Mouse (Mus musculus): Measurements from ENCODE around the gene Best3. TPM values are rescaled to one million over a fixed set of nuclear protein-coding genes. Genes with fewer than 3 reads are reported as not detected.
"Not testable (repeated sequence)": the region's sequence is repeated elsewhere in the genome, so short reads cannot be mapped to it uniquely, and the experiment has no call there.

Best3 gene
- total RNA-seq, 2 experiments from 2014 or later = 0.48 to 0.70 TPM

DNA sequence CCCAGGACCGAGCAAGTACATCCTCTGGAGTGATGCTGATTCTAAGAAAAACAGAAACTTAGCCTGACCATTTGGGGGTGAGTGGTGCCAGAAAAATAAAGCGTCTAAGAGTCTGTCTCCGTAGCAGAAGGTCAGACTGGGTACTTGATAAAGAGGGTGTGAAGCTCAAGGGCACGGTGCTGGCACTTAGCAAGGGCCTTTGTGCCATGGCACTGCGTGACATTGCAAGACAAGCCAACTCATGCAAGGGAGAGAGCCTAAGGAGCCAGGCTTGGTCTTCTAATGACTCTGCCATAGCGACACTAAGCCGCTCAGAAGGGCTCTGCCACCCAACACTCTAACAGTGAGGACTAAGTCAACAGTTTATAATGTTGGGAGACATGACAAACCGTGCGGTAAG, 7.3 kb upstream of the Best3 start:
- DNase-seq = peak; percentile 53

DNA sequence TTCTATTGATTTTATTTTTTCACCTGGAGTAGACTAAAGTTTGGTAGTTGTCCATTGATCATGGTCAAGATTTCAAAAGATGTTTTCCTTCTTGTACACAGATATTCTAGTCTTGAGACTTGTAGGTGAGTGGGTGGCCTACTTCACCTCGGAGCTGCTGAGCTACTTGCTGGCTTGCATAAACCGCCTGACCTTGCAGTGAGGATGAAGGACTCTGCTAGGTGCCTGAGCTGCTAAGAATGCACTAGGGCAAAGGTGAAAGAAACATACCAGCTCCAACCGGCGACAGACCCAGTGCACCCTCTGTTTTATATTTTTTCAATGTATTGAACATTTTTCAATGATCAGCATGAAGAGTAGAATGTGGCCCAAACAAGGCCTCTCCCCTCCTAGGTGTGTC, 5.8 kb upstream of the Best3 start:
- no peak for DNase-seq

DNA sequence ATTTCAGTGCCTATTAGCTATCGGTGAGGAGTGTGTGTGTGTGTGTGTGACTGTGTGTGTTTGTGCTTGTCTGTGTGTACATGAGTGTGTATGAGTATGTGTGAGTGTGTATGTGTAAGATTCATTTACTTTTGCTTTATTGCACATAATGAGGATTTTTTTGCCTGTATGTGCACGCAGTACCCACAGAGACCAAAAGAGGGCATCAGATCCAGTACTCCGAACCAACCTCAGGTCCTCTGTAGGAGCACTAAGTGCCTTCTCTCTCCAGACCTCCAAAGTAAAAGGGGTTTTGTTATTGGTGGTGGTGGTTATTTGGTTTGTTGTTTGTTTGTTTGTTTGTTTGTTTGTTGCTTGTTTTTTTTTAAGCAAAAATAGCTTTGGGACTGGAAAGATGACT, 5.2 kb upstream of the Best3 start:
- DNase-seq = peak; percentile 56

DNA sequence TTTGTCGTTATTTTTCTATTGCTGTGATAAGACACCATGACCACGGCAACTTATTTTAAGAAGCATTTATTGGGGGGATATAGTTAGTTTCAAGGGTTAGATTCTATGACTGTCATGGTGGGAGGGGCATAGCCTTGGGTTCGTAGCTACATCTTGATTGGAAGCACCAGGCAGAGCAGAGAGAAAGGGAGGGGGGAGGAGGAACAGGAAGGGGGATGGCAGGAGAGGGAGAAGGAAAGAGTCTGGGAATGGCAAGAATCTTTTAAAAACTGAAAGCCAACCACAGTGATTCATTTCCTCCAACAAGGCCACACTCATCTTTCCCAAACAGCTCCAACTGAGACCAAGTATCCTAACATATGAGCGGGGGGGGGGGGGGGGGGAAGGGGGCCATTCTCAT, 3.6 kb upstream of the Best3 start:
- no peak for DNase-seq

DNA sequence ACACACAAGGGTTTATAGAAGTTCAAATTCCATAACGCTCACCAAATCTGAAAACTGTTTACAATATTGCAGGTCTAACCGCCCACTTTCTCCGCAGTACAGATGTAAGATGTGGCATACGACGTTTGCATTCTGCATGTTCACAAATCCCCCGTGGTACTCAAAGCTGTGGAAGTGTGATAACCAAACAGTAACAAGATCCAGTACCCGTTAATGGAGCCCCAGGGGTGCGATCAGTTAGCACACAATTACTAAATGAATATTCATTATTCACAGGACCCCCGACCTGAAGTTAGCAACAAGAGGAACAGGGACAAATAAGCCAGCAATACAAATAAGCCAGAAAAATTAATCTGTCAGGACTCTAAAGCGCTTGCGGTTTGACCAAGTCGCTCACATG, 1.3 kb upstream of the Best3 start:
- DNase-seq = no peak

DNA sequence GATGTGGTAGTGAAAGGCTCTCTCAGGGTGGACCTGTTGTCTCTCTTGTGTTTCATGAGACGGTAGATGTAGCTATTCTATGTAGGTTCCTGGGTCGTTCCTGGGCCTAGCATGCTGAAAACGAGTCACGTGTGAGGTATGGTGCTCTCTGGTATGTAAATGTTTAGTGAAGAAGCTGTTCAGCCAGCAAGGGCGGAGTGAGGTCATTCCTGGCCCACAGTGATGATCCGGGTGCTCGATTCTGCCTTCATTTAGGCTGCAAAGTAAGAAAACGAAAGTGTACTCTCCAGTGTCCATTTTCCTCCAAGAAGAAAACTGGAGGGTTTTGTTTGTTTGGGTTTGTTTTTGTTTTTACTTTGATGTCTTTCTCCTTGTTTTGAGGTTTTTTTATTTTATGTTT, 7.9 kb downstream of the Best3 start:
- DNase-seq = no peak

DNA sequence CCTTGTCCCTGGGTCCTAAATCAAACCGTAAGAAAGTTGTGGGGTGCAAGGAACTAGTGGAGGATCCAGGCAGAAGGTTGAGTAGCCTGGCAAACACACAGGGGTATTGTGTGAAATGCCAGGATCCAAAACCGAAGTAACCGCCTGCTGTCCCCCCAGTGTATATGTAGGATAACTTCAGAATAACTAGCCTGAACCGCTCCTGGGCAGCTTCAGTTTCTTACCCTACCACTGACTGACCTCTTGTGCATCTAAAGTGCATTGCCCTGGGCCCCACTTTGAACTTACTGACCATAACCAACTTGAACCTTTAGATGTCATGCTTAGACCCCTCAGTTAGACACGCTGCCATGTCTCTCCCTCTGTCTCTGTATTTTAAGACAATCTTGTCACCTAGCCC, 9.0 kb downstream of the Best3 start:
- DNase-seq = no peak

DNA sequence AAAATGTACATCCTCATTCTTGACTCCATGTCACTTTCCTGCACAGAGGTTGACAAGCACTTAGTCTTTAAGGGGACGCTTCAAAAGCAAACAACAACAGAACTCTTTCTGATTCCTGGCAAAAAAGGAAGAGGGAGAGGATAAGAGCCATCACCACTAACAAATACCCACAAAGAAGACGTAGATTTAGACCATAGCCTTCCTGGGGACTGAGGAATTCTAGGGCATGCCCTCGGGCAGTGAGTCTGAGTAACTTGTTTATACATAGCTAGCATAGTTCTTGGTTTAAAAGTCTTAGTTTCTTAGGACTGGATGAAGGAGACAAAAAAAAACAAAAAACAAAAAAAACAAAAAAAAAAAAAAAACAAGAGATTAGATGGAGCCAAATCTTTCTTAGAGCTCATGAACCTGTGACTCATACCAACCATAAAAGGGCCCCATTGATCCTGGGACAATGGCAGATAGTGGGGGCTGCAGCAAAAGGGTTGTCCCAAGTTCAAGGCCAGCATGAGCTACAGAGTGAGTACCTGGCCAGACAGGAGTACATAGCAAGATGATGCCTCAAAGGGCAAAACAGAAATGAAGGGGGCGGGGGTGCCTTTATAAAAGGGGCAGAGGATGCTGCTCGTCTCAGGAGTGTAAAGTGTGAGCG, 9.6 kb downstream of the Best3 start:
- DNase-seq = no peak

DNA sequence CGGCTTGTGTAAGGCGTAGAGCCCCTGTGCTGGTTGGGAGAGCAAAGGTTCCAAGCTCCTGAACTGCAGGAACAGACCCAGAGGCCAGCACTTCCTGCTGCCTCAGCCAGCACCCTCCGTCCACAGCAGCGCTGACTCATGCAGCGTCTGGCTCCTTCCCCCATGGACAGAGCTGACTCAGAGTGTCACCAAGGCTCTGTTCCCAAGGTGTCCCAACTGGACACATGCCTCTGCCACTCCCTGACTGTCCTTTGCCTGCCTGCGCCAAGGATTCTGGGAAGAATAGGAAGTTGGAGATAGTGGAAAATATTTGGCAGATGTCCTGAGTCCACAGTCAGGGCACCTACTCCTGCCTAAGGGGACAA, 10.1 kb downstream of the Best3 start:
- DNase-seq = peak; percentile 82

DNA sequence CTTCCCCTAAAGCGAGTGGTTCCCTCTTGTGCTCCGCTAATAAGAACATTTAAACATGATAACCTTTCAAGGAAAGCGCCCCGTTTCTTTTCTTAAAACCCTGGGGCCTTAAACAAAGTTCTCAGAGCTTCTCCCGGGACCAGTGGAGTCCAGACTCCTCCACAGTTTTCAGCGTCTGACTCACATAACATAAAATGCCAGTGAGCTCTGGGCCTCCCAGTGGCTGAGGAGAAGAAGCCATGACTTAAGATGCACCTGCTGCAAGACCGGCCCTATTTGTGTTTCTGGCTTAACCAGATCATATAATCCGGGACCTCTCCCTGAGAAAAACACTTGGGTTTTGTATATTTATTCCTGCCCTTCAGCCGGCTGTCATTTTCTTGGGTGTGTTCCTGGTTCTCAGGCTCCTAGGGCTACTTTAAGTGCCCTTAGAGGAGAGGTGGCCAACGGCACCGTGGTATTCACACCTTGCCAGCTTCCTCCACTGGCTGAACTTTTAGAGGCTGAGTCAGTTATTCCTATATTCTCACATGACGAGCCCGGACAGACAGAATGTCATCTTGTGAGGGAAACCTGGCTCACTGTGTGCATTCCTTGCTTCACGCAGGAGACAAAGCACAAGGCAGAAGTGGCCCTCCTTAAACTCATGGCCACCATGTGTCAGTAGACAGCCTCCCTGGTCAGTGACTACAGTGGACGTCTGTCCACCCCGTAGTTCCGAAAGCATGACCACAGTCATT, 12.8 kb downstream of the Best3 start:
- no peak for DNase-seq

DNA sequence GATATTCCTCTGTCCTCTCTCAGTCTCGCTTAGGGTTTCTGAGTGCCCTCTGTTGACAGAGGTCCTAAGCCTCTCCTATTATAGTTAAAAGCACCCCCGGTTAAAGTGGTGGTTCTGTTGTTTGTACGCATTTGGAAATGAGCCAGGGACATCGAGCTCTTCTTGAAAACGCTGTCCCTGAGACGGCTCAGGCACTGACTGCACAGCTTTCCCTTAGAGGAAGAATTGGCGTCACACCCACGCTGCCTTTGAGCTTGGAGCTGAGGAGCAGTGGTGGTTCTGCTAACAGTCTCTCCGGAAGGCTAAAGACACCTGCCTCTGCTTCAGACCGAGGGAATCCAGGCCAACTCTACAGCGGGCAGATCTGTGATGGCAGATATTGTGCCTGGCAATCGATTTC, 14.9 kb downstream of the Best3 start:
- no peak for DNase-seq

DNA sequence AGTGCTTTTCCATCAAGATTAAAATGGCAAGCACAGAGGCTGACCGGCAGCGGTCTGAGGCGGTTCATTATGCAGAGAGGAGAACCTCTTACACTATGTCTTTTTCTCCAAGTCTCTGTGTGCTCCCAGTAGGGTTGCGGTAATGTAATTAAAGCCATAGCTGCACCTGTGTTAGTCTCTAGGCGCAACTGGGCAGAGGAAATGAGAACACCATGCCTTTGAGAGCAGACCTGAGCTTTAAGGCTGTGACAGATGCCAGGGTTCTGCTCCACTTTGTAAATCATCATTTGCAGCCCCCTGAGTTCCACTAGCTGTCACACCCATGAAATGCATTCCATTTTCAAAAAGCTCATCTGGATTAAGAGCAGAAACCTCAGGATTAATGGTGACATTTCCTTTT, 18.6 kb downstream of the Best3 start:
- no peak for DNase-seq

DNA sequence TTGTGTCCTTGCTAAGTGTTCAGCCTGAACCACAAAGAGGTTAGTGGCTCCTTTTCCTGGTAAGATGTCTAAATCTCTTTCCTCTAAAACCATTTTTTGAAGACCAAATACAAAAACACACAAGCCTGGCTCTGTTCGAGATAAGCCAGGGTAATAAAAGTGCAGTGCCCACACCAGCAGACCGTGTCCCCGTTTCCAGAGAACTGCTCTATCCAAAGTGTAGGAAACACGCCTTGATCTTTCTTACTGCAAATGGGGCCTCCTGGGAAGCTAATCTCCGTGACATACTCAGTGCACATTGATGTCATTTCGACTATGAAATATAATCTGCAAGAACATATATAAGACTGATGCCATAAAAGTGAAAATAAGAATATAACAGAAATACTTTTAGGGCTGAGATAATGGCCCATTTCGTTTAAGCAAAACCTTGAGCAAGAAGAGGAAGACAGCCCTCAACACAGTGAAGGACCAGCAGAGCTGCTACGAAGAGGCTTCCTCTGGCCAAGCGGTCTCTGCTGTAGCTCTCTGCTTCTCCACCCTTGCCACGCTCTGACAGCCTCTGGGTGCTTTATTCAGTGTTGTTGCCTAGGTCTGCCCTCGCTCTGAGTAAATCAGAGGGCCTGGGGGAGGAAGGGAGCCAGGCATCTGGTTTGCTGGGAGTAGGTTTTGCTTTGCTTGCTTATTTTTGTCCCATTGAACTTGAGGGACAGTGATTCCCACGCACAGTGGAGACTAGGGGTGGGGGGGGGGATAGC, 19.8 kb downstream of the Best3 start:
- DNase-seq = no peak

DNA sequence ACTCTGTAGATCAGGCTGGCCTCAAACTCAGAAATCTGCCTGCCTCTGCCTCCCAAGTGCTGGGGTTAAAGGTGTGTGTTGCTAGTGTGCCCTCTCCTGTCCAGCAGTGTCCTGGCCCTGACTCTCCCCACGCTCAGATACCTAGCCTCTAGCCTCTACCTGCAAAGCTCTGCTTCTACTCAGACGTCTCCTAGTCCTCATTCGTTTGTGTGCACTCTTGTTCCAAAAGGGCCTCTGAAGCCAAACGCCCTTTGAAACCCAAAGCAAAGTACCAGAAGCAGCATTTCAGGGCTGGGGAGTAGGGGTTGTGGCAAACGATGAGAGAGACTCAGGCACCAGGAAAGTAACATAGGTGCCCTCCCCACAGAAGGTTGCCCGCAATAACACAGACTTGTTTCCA, 23.6 kb downstream of the Best3 start:
- no peak for DNase-seq

DNA sequence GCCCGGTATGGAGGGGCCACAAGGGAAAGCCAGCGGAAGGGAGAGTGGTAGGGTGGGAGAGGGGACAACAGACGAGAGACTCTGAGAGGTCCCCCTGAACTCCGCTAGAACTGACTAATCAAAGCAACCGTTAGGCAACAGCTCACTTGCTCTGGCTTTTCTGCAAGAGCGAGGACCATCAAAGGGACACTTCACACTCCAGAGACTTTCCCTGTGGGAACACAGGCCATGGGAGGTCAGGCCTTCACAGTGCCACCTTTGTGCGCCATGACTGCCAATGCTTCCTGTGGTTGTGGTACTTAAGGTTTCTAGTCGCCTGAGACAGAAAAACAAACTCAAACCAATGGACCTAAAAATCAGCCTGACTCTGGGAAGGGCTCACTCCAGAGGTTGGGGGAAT, 24.9 kb downstream of the Best3 start:
- no peak for DNase-seq

DNA sequence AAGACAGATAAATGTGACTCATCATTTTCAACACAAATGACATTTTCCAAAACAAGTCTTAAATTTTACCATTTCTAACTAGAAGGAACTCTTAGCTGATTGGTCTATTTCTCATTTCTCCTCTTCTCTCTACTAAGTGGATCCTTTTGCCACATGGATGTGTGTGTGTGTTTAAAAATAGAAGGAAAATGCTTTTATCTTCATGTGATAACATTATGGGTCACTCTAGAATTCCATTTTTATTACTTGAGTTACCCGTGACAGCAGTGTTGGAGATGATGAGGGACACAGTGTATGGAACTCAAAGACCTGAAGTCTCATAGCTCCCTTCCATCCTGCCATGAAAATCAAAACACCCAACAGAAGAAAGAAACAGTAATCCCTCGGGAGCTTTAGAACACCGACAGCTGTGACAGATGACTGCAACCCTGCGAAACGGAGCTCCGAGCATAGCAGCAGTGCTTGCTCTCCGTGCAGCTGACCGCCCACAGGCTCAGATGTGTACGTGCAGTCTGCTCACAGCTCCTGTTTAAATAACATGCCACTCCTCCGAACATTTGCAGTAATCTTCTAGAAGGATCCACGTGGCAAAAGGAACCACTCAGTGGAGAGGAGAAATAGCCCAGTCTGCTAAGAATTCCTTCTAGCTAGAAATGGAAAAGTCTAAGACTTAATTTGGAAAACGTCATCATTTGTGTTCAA, 27.7 kb downstream of the Best3 start:
- DNase-seq = no peak

DNA sequence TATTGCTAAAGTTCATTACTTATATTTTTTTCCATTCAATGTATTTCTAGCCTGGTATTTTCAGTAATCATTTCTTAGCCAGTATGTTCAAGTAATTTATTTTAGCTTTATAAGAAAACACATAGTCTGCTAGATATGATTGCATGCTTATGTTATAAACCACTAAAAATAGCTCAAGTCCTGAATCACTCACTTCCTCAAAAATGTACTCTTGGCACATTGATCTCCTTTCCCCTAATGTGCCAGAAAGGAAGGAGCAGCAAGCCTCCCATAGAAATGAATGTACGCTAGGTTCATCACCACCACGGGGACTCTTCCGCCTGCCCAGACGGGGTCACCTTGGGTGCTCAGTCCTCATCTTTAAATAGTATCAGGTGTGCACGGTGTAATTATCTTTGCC, 28.5 kb downstream of the Best3 start:
- no peak for DNase-seq

DNA sequence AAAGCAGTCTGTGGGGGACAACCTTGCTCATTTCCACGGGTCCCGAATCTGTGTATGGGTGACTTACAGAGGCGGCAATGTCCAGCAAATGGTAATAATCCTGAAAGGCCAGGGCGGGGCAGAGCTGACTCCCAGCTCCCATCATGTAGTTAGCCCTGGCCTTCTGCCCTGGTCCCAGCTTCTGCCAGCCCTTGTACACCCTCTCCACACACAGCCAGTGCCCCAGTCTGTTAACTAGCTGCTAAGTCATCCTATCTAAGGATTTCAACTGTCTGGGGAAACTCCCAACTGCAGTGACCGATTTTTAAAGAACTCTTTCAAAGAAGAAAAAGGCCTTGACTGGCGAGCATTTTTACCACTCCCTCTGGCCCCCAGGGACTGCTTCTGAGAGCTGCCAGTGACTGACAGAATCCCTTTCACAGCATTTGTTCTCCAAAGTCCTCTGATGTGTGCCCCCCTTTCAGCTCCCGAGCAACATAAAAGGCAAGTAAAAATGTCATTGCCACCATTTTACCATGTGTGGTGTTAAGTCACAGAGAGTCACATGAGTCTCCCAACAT, 32.2 kb downstream of the Best3 start:
- DNase-seq = no peak

DNA sequence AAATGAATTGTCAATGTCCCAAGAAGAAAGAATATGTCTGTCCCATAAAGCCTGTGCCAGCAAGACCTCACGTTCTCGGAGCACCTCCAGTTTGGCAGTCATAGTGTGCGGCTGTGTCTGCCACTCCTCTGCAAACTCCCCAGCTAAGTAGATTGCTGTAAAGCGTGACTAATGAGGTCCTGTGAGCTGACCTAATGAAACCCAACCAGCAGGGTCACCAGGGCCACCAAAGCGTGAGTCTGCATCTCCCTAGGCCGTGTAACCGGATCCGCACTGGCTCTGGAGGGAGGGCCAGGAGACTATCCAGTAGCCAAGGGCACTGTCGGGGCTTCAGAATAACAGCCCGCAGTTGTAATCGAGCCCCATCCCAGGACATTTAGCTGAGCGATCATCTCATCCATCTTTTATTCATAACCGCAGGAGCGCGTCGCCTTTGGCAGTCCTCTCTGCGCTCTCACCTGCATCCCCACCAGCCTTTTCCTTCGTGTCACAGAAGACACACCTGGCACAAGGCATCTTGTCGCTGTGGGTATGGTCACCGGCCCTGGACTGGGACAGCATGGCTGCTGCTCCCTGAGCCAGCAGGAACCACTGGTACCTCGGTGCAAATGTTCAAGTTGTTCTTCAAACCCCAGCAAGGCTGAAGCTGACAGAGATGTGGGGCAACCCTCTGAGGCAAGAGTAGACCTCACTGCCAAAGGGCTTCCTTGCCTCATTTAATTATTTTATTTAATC, 35.1 kb downstream of the Best3 start:
- no peak for DNase-seq

DNA sequence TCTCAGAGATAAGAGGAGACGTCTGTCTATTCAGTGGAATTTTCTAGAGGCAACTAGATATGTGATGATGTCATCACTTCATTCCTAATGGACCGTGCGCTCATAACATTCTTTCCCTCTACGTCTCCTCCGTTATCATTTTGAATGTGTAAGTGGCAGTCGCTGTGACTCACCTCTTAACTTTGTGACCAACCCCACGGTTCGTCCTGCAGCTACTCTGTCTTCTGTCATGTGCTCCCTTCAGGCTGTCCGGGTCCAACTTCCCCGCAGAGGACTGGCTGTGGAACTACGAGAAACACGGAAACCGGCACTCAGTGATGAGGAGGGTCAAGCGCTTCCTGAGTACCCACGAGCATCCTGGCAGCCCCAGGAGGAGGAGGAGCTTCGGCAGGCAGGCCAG, 37.6 kb downstream of the Best3 start:
- no peak for DNase-seq

DNA sequence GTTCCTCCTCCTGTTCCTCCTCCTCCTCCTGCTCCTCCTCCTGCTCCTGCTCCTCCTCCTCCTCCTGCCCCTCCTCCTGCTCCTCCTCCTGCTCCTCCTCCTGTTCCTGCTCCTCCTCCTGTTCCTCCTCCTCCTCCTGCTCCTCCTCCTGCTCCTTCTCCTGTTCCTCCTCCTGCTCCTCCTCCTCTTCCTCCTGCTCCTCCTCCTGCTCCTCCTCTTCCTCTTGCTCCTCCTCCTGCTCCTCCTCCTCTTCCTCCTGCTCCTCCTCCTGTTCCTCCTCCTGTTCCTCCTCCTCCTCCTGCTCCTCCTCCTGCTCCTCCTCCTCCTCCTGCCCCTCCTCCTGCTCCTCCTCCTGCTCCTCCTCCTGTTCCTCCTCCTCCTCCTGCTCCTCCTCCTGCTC, 39.7 kb downstream of the Best3 start:
- not testable (repeated sequence) for DNase-seq

DNA sequence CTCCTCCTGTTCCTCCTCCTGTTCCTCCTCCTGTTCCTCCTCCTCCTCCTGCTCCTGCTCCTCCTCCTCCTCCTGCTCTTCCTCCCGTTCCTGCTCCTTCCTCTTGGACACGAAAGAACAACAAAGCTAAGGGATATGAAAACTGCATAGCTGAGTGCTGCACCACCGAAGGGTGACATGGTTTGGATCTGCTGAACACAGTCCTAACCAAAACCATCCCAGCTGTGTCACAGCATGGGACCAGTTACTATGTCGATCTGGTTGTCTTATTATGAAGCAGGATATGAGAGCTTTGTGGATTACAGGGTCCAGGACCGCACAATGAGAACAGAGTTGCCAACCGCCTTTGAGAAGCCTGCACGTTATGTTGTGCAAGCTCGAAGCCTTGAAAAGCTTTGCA, 40.1 kb downstream of the Best3 start:
- DNase-seq = no peak

All from adrenal gland, postnatal 10 days (tissue).